Mouse (Mus musculus) heart, embryonic 14.5 days (tissue): Measurements from ENCODE around the gene Erc2. TPM values are rescaled to one million over a fixed set of nuclear protein-coding genes. Genes with fewer than 3 reads are reported as not detected.

Experiments used
- ATAC-seq: fragments of 200-750 bp; cut with Nextera tagmentation; 2 replicates; pipeline ENCODE4 v1.8.0; 2017; ENCODE audit warnings: low read depth, moderate TSS enrichment; ENCODE audit not compliant: insufficient number of reproducible peaks, insufficient read depth, low FRiP score
- H3K27ac ChIP-seq, 2 experiments: fragments of 200-500 bp in 1 of 2; fragments of 300-500 bp in 1 of 2; sonication (generic) in 1 of 2; replicated peaks in 1 of 2; 2 replicates each; pipeline ENCODE4 v1.5.1; 2012 to 2014; ENCODE audit warnings: low read depth in 2 of 2, low read length in 2 of 2, control low read depth in 1 of 2, mild to moderate bottlenecking in 1 of 2, mixed read lengths in 1 of 2; ENCODE audit not compliant: control insufficient read depth in 1 of 2, insufficient read depth in 1 of 2
- H3K27me3 ChIP-seq: fragments of 300-500 bp; sonication (generic); 2 replicates; pipeline ENCODE4 v1.6.1; 2014; ENCODE audit warnings: mild to moderate bottlenecking, low read length, control low read depth; ENCODE audit not compliant: control insufficient read depth, insufficient read depth
- H3K36me3 ChIP-seq: fragments of 300-500 bp; sonication (generic); 2 replicates; pipeline ENCODE4 v1.6.1; 2014; ENCODE audit warnings: mild to moderate bottlenecking, control low read depth, low read length, mixed read lengths; ENCODE audit not compliant: control insufficient read depth, insufficient read depth
- H3K4me1 ChIP-seq, 2 experiments: fragments of 200-500 bp in 1 of 2; fragments of 300-500 bp in 1 of 2; sonication (generic) in 1 of 2; 2 replicates each; pipeline ENCODE4 v1.6.1; 2012 to 2014; ENCODE audit warnings: low read length in 2 of 2, control low read depth in 1 of 2, mixed read lengths in 1 of 2; ENCODE audit not compliant: control insufficient read depth in 2 of 2, insufficient read depth in 2 of 2
- H3K4me2 ChIP-seq: fragments of 300-500 bp; sonication (generic); 2 replicates; pipeline ENCODE4 v1.6.1; 2014; ENCODE audit warnings: mild to moderate bottlenecking, low read length
- H3K4me3 ChIP-seq, 2 experiments: fragments of 200-500 bp in 1 of 2; fragments of 300-500 bp in 1 of 2; sonication (generic) in 1 of 2; 2 replicates each; pipeline ENCODE4 v1.5.1; 2012 to 2014; ENCODE audit warnings: low read length in 2 of 2, mild to moderate bottlenecking in 2 of 2, control low read depth in 1 of 2, low read depth in 1 of 2, moderate library complexity in 1 of 2; ENCODE audit not compliant: control insufficient read depth in 1 of 2, insufficient read depth in 1 of 2
- H3K9ac ChIP-seq: fragments of 300-500 bp; sonication (generic); 2 replicates; pipeline ENCODE4 v1.6.1; 2014; ENCODE audit warnings: mild to moderate bottlenecking, low read length
- H3K9me3 ChIP-seq: fragments of 300-500 bp; sonication (generic); 2 replicates; pipeline ENCODE4 v1.6.1; 2016; ENCODE audit warnings: low read length, control low read depth; ENCODE audit not compliant: control insufficient read depth
- WGBS: fragments of 180-500 bp; shearing (Covaris S2); extraction: QIAGEN DNeasy Blood & Tissue Kit; methylation state at CpG from one replicate; pipeline ENCODE4 v1.1.7; 2014; 5-methylcytosine and 5-hydroxymethylcytosine counted together
- polyA plus RNA-seq: library from polyadenylated mRNA; unstranded; fragments of >200 nt; fragmentation: Nextera tagmentation; extraction: Ambion mirVana; gene quantifications from 2 replicates; pipeline ENCODE4 v1.2.1, GENCODE M21; 2014

The Erc2 gene
- polyA plus RNA-seq, 1 experiment from 2014 or later, result 3.2 TPM

GRCm38 (mm10) chr14:28304131-28304530 is 681.9 kb downstream of the Erc2 start:
- Histone ChIP-seq H3K9me3 (no peaks in the 10 kb centered on the region), H3K27ac (no peak overlapping the region), H3K4me1 (peaks cover 5 to 7% of the 10 kb centered on the region in 2 experiments; a peak in 3 of 4 replicates), H3K36me3 (no peaks in the 10 kb centered on the region), H3K9ac (no peak overlapping the region), H3K4me2 (no peak overlapping the region), H3K4me3 (no peak overlapping the region), H3K27me3 (no peaks in the 10 kb centered on the region)
- WGBS, result 77% methylated on average over 5 of the region's 5 CpGs
- no peak for ATAC-seq

GRCm38 (mm10) chr14:28308661-28309060 is 686.4 kb downstream of the Erc2 start:
- H3K27me3 ChIP-seq, result no peaks in the 10 kb centered on the region
- H3K4me3 ChIP-seq, result no peak overlapping the region
- no peaks in the 10 kb centered on the region for H3K9me3 ChIP-seq
- peaks cover 0 to 7% of the 10 kb centered on the region in 2 experiments; a peak in 2 of 4 replicates for H3K4me1 ChIP-seq
- H3K9ac ChIP-seq, result no peak overlapping the region
- H3K27ac ChIP-seq, result no peak overlapping the region
- no peak overlapping the region for H3K4me2 ChIP-seq
- no peaks in the 10 kb centered on the region for H3K36me3 ChIP-seq
- no peak for ATAC-seq
- WGBS, result 97% methylated on average over 1 of the region's 1 CpGs

GRCm38 (mm10) chr14:28316851-28317250 is 694.6 kb downstream of the Erc2 start:
- Histone ChIP-seq H3K9me3 (no peaks in the 10 kb centered on the region), H3K36me3 (no peaks in the 10 kb centered on the region), H3K27me3 (no peaks in the 10 kb centered on the region), H3K4me2 (no peak overlapping the region), H3K4me1 (peaks cover 0 to 2% of the 10 kb centered on the region in 2 experiments; a peak in 1 of 4 replicates), H3K4me3 (no peak overlapping the region), H3K27ac (no peak overlapping the region), H3K9ac (no peak overlapping the region)
- ATAC-seq, result no peak
- WGBS, result 85% methylated on average over 7 of the region's 7 CpGs

GRCm38 (mm10) chr14:28321916-28322534 is 699.8 kb downstream of the Erc2 start:
- Histone ChIP-seq H3K4me1 (no peaks in the 10 kb centered on the region), H3K27ac (no peak overlapping the region), H3K27me3 (no peaks in the 10 kb centered on the region), H3K4me2 (no peak overlapping the region), H3K9me3 (no peaks in the 10 kb centered on the region), H3K4me3 (no peak overlapping the region), H3K36me3 (no peaks in the 10 kb centered on the region), H3K9ac (no peak overlapping the region)
- ATAC-seq, result no peak
- WGBS, result 76% methylated on average over 5 of the region's 5 CpGs

- 53% methylated on average over 2 of the region's 2 CpGs for WGBS
- H3K27me3 ChIP-seq, result no peaks in the 10 kb centered on the region
- no peaks in the 10 kb centered on the region for H3K9me3 ChIP-seq
These were observed 701.0 kb downstream of the Erc2 start for GRCm38 (mm10) chr14:28323243-28323642.

GRCm38 (mm10) chr14:28323727-28324126 is 701.5 kb downstream of the Erc2 start:
- Histone ChIP-seq H3K27ac (no peak overlapping the region), H3K36me3 (no peaks in the 10 kb centered on the region), H3K9ac (no peak overlapping the region), H3K4me2 (no peak overlapping the region), H3K9me3 (no peaks in the 10 kb centered on the region), H3K4me1 (no peaks in the 10 kb centered on the region), H3K27me3 (no peaks in the 10 kb centered on the region), H3K4me3 (no peak overlapping the region)
- 80% methylated on average over 2 of the region's 2 CpGs for WGBS
- ATAC-seq, result no peak

More at GRCm38 (mm10) chr14:28323243-28323642, 701.0 kb downstream of the Erc2 start:
- no peaks in the 10 kb centered on the region for H3K4me1 ChIP-seq
- ATAC-seq, result no peak
- no peak overlapping the region for H3K4me2 ChIP-seq
- H3K9ac ChIP-seq, result no peak overlapping the region
- H3K36me3 ChIP-seq, result no peaks in the 10 kb centered on the region
- H3K4me3 ChIP-seq, result no peak overlapping the region
- no peak overlapping the region for H3K27ac ChIP-seq

GRCm38 (mm10) chr14:28326456-28326855 is 704.2 kb downstream of the Erc2 start:
- Histone ChIP-seq H3K9me3 (no peaks in the 10 kb centered on the region), H3K27me3 (no peaks in the 10 kb centered on the region), H3K4me2 (no peak overlapping the region), H3K9ac (no peak overlapping the region), H3K36me3 (no peaks in the 10 kb centered on the region), H3K4me1 (no peaks in the 10 kb centered on the region), H3K4me3 (no peak overlapping the region), H3K27ac (no peak overlapping the region)
- 77% methylated on average over 7 of the region's 7 CpGs for WGBS
- ATAC-seq, result no peak

- ATAC-seq, result no peak
- H3K4me1 ChIP-seq, result no peaks in the 10 kb centered on the region
These were observed 706.3 kb downstream of the Erc2 start for GRCm38 (mm10) chr14:28328512-28328911.

More at GRCm38 (mm10) chr14:28328512-28328911, 706.3 kb downstream of the Erc2 start:
- Histone ChIP-seq H3K27me3 (no peaks in the 10 kb centered on the region), H3K36me3 (no peaks in the 10 kb centered on the region), H3K27ac (no peak overlapping the region), H3K4me3 (no peak overlapping the region), H3K9ac (no peak overlapping the region), H3K4me2 (no peak overlapping the region), H3K9me3 (no peaks in the 10 kb centered on the region)
- 48% methylated on average over 8 of the region's 8 CpGs for WGBS
